Mouse (Mus musculus): Measurements from ENCODE around the gene Arhgap10. TPM values are rescaled to one million over a fixed set of nuclear protein-coding genes. Genes with fewer than 3 reads are reported as not detected.

Arhgap10 gene
- polyA plus RNA-seq, 1 experiment = 4.0 TPM

GRCm38 (mm10) chr8:77355344-77355743 lies 162.4 kb downstream of the Arhgap10 start:
- Histone ChIP-seq H3K27me3 (ENCODE audit: control insufficient read depth, insufficient read depth, low read length) (no peaks in the 10 kb centered on the region), H3K36me3 (ENCODE audit: control insufficient read depth, insufficient read depth, low read length) (no peaks in the 10 kb centered on the region), H3K4me3 (ENCODE audit: low read depth, low read length) (no peak overlapping the region), H3K27ac (ENCODE audit: insufficient read depth, low read depth, low read length) (no peak overlapping the region), H3K4me1 (ENCODE audit: control insufficient read depth, insufficient read depth, insufficient read length, low read length) (no peaks in the 10 kb centered on the region)
- TF ChIP-seq POLR2A (IDR thresholded peaks at IDR 0.05; ENCODE audit: low read depth, low read length) (no peak), CTCF (IDR thresholded peaks at IDR 0.05; ENCODE audit: extremely low read depth, insufficient read length, insufficient replicate concordance, low read depth, low read length) (no peak)
- 86% methylated on average over 5 of the region's 5 CpGs for WGBS

GRCm38 (mm10) chr8:77354189-77354588 lies 163.6 kb downstream of the Arhgap10 start:
- no peaks in the 10 kb centered on the region for H3K36me3 ChIP-seq (ENCODE audit: control insufficient read depth, insufficient read depth, low read length)
- no peak overlapping the region for H3K27ac ChIP-seq (ENCODE audit: insufficient read depth, low read depth, low read length)
- WGBS = 87% methylated on average over 1 of the region's 1 CpGs
- H3K4me1 ChIP-seq (ENCODE audit: control insufficient read depth, insufficient read depth, insufficient read length, low read length) = no peaks in the 10 kb centered on the region
- H3K4me3 ChIP-seq (ENCODE audit: low read depth, low read length) = no peak overlapping the region
- TF ChIP-seq CTCF (IDR thresholded peaks at IDR 0.05; ENCODE audit: extremely low read depth, insufficient read length, insufficient replicate concordance, low read depth, low read length) (no peak), POLR2A (IDR thresholded peaks at IDR 0.05; ENCODE audit: low read depth, low read length) (no peak)
- no peaks in the 10 kb centered on the region for H3K27me3 ChIP-seq (ENCODE audit: control insufficient read depth, insufficient read depth, low read length)

GRCm38 (mm10) chr8:77351177-77351860 lies 166.4 kb downstream of the Arhgap10 start:
- Histone ChIP-seq H3K4me3 (ENCODE audit: low read depth, low read length) (no peak overlapping the region), H3K4me1 (ENCODE audit: control insufficient read depth, insufficient read depth, insufficient read length, low read length) (no peaks in the 10 kb centered on the region), H3K27me3 (ENCODE audit: control insufficient read depth, insufficient read depth, low read length) (no peaks in the 10 kb centered on the region), H3K36me3 (ENCODE audit: control insufficient read depth, insufficient read depth, low read length) (no peaks in the 10 kb centered on the region), H3K27ac (ENCODE audit: insufficient read depth, low read depth, low read length) (no peak overlapping the region)
- 92% methylated on average over 9 of the region's 9 CpGs for WGBS
- TF ChIP-seq CTCF (IDR thresholded peaks at IDR 0.05; ENCODE audit: extremely low read depth, insufficient read length, insufficient replicate concordance, low read depth, low read length) = no peak
- TF ChIP-seq POLR2A (IDR thresholded peaks at IDR 0.05; ENCODE audit: low read depth, low read length) = no peak

GRCm38 (mm10) chr8:77350121-77350777 lies 167.5 kb downstream of the Arhgap10 start:
- WGBS = 81% methylated on average over 4 of the region's 4 CpGs
- H3K27ac ChIP-seq (ENCODE audit: insufficient read depth, low read depth, low read length) = no peak overlapping the region
- H3K4me1 ChIP-seq (ENCODE audit: control insufficient read depth, insufficient read depth, insufficient read length, low read length) = no peaks in the 10 kb centered on the region
- TF ChIP-seq POLR2A (IDR thresholded peaks at IDR 0.05; ENCODE audit: low read depth, low read length) (no peak), CTCF (IDR thresholded peaks at IDR 0.05; ENCODE audit: extremely low read depth, insufficient read length, insufficient replicate concordance, low read depth, low read length) (no peak)
- H3K36me3 ChIP-seq (ENCODE audit: control insufficient read depth, insufficient read depth, low read length) = no peaks in the 10 kb centered on the region
- H3K4me3 ChIP-seq (ENCODE audit: low read depth, low read length) = no peak overlapping the region
- no peaks in the 10 kb centered on the region for H3K27me3 ChIP-seq (ENCODE audit: control insufficient read depth, insufficient read depth, low read length)

GRCm38 (mm10) chr8:77343916-77344315 lies 173.8 kb downstream of the Arhgap10 start:
- Histone ChIP-seq H3K4me1 (ENCODE audit: control insufficient read depth, insufficient read depth, insufficient read length, low read length) (no peaks in the 10 kb centered on the region), H3K27me3 (ENCODE audit: control insufficient read depth, insufficient read depth, low read length) (no peaks in the 10 kb centered on the region), H3K4me3 (ENCODE audit: low read depth, low read length) (no peak overlapping the region), H3K27ac (ENCODE audit: insufficient read depth, low read depth, low read length) (no peak overlapping the region), H3K36me3 (ENCODE audit: control insufficient read depth, insufficient read depth, low read length) (no peaks in the 10 kb centered on the region)
- 91% methylated on average over 6 of the region's 6 CpGs for WGBS
- TF ChIP-seq CTCF (IDR thresholded peaks at IDR 0.05; ENCODE audit: extremely low read depth, insufficient read length, insufficient replicate concordance, low read depth, low read length) (no peak), POLR2A (IDR thresholded peaks at IDR 0.05; ENCODE audit: low read depth, low read length) (no peak)

GRCm38 (mm10) chr8:77343335-77343734 lies 174.4 kb downstream of the Arhgap10 start:
- Histone ChIP-seq H3K4me3 (ENCODE audit: low read depth, low read length) (no peak overlapping the region), H3K4me1 (ENCODE audit: control insufficient read depth, insufficient read depth, insufficient read length, low read length) (no peaks in the 10 kb centered on the region), H3K27me3 (ENCODE audit: control insufficient read depth, insufficient read depth, low read length) (no peaks in the 10 kb centered on the region), H3K36me3 (ENCODE audit: control insufficient read depth, insufficient read depth, low read length) (no peaks in the 10 kb centered on the region), H3K27ac (ENCODE audit: insufficient read depth, low read depth, low read length) (no peak overlapping the region)
- WGBS = 93% methylated on average over 3 of the region's 3 CpGs
- TF ChIP-seq POLR2A (IDR thresholded peaks at IDR 0.05; ENCODE audit: low read depth, low read length) = no peak
- no peak for TF ChIP-seq CTCF (IDR thresholded peaks at IDR 0.05; ENCODE audit: extremely low read depth, insufficient read length, insufficient replicate concordance, low read depth, low read length)

GRCm38 (mm10) chr8:77342144-77342543 lies 175.6 kb downstream of the Arhgap10 start:
- no peaks in the 10 kb centered on the region for H3K36me3 ChIP-seq (ENCODE audit: control insufficient read depth, insufficient read depth, low read length)
- WGBS = 79% methylated on average over 4 of the region's 4 CpGs
- TF ChIP-seq CTCF (IDR thresholded peaks at IDR 0.05; ENCODE audit: extremely low read depth, insufficient read length, insufficient replicate concordance, low read depth, low read length) (no peak), POLR2A (IDR thresholded peaks at IDR 0.05; ENCODE audit: low read depth, low read length) (no peak)
- no peaks in the 10 kb centered on the region for H3K4me1 ChIP-seq (ENCODE audit: control insufficient read depth, insufficient read depth, insufficient read length, low read length)
- H3K27me3 ChIP-seq (ENCODE audit: control insufficient read depth, insufficient read depth, low read length) = no peaks in the 10 kb centered on the region
- H3K27ac ChIP-seq (ENCODE audit: insufficient read depth, low read depth, low read length) = no peak overlapping the region
- H3K4me3 ChIP-seq (ENCODE audit: low read depth, low read length) = no peak overlapping the region
